Mouse (Mus musculus): ENCODE data around the gene Pdcl2.

Pdcl2 gene

GRCm38 (mm10) chr5:76302009-76302408, 28.9 kb downstream of the Pdcl2 start:
- DNase-seq = no peak

- DNase-seq = no peak
These were observed 41.7 kb downstream of the Pdcl2 start for GRCm38 (mm10) chr5:76289234-76289691.

GRCm38 (mm10) chr5:76288256-76288655, 42.7 kb downstream of the Pdcl2 start:
- DNase-seq = no peak

GRCm38 (mm10) chr5:76287062-76287461, 43.9 kb downstream of the Pdcl2 start:
- DNase-seq = no peak

- no peak for DNase-seq
These were observed 45.3 kb downstream of the Pdcl2 start for GRCm38 (mm10) chr5:76285699-76286098.

GRCm38 (mm10) chr5:76283890-76284289, 47.1 kb downstream of the Pdcl2 start:
- no peak for DNase-seq

- no peak for DNase-seq
These were observed 56.0 kb downstream of the Pdcl2 start for GRCm38 (mm10) chr5:76274977-76275376.

All from thymus, adult 18-20 months (tissue).